In genomic region chr12:117352938-117353337, GRCm38 (mm10) we compare ENCODE assay signal across 9 mouse cellular contexts.
DNase-seq lines count a peak whose midpoint lies in the region; ATAC-seq and TF ChIP-seq lines count a peak whose summit lies in the region.
"Had no signal": no experiment of that assay in that cellular context is flagged by ENCODE, and none has a peak within 500 bp of the region (broad histone marks: within the 10 kb centered on the region; RNA-seq: fewer than 3 reads in every experiment).

No protein-coding gene starts in this region.

- TF ChIP-seq CTCF in lung, embryonic 14.5 days (IDR thresholded peaks at IDR 0.05; ENCODE audit: low read depth): peak; percentile 71

- H3K4me2 ChIP-seq in forebrain, embryonic 11.5 days (ENCODE audit: low read depth, low read length, severe bottlenecking): no peak overlapping the region
- no peak overlapping the region for H3K4me2 ChIP-seq in forebrain, embryonic 15.5 days (replicated peaks)
- H3K4me2 ChIP-seq in lung, embryonic 14.5 days: no peak overlapping the region
- no peak overlapping the region for H3K4me2 ChIP-seq in midbrain, embryonic 14.5 days (ENCODE audit: low read length)

- H3K27me3 ChIP-seq in forebrain, embryonic 11.5 days (ENCODE audit: control insufficient read depth, insufficient read depth, low read length): no peaks in the 10 kb centered on the region
- H3K27me3 ChIP-seq in forebrain, embryonic 15.5 days: peaks cover 6% of the 10 kb centered on the region; the same call in 1 of the 2 replicates
- no peaks in the 10 kb centered on the region for H3K27me3 ChIP-seq in lung, embryonic 14.5 days (ENCODE audit: insufficient read depth, low read length)
- no peaks in the 10 kb centered on the region for H3K27me3 ChIP-seq in midbrain, embryonic 14.5 days (ENCODE audit: control insufficient read depth, insufficient read depth, low read length)

- no peak overlapping the region for H3K27ac ChIP-seq in forebrain, embryonic 11.5 days (ENCODE audit: low read depth, low read length)
- no peak overlapping the region for H3K27ac ChIP-seq in forebrain, embryonic 15.5 days (replicated peaks)
- H3K27ac ChIP-seq in lung, embryonic 14.5 days (ENCODE audit: low read depth): no peak overlapping the region
- H3K27ac ChIP-seq in midbrain, embryonic 14.5 days (replicated peaks; ENCODE audit: low read depth, low read length): no peak overlapping the region

- ATAC-seq in forebrain, embryonic 11.5 days (replicated peaks; ENCODE audit: low FRiP score): peak; percentile 44
- no peak for ATAC-seq in forebrain, embryonic 15.5 days (replicated peaks)
- no peak for ATAC-seq in lung, embryonic 14.5 days (ENCODE audit: insufficient read depth)
- peak; percentile 56; the same call in 1 of the 2 replicates for ATAC-seq in midbrain, embryonic 14.5 days (ENCODE audit: low FRiP score, low TSS enrichment)
- ATAC-seq in megakaryocyte, adult 5-6 weeks (ENCODE audit: poor library complexity, severe bottlenecking): no peak

- no peak overlapping the region for H3K9ac ChIP-seq in forebrain, embryonic 11.5 days (ENCODE audit: low read length)
- H3K9ac ChIP-seq in forebrain, embryonic 15.5 days (replicated peaks): no peak overlapping the region
- H3K9ac ChIP-seq in lung, embryonic 14.5 days: no peak overlapping the region
- no peak overlapping the region for H3K9ac ChIP-seq in midbrain, embryonic 14.5 days (replicated peaks; ENCODE audit: low read length)

- no peaks in the 10 kb centered on the region for H3K36me3 ChIP-seq in forebrain, embryonic 11.5 days (ENCODE audit: control insufficient read depth, insufficient read depth, low read length)
- H3K36me3 ChIP-seq in forebrain, embryonic 15.5 days: no peaks in the 10 kb centered on the region
- no peaks in the 10 kb centered on the region for H3K36me3 ChIP-seq in lung, embryonic 14.5 days (ENCODE audit: insufficient read depth)
- no peaks in the 10 kb centered on the region for H3K36me3 ChIP-seq in midbrain, embryonic 14.5 days (ENCODE audit: control insufficient read depth, insufficient read depth, low read length)

- DNase-seq in forebrain, embryonic 11.5 days (ENCODE audit: low spot score): no peak
- DNase-seq in lung, embryonic 14.5 days: peak; percentile 59
- DNase-seq in lung, postnatal 14 days: no peak
- peak; percentile 56 for DNase-seq in embryo, embryonic 9.5 days (ENCODE audit: extremely low spot score)
- DNase-seq in midbrain, embryonic 14.5 days: peak; percentile 76
- DNase-seq in spleen, adult 12 weeks (ENCODE audit: low spot score): no peak

- H3K4me1 ChIP-seq in forebrain, embryonic 11.5 days (replicated peaks; ENCODE audit: control insufficient read depth, insufficient read depth, low read length): peaks cover 10% of the 10 kb centered on the region; the same call in 1 of the 2 replicates
- no peaks in the 10 kb centered on the region for H3K4me1 ChIP-seq in forebrain, embryonic 15.5 days
- no peaks in the 10 kb centered on the region for H3K4me1 ChIP-seq in lung, embryonic 14.5 days (ENCODE audit: insufficient read depth)
- H3K4me1 ChIP-seq in midbrain, embryonic 14.5 days (ENCODE audit: control insufficient read depth, insufficient read depth, low read length): 0 out of 2 replicates have a peak, but pooled peaks cover 5% of the 10 kb centered on the region

- H3K4me3 ChIP-seq in forebrain, embryonic 11.5 days (ENCODE audit: low read depth, low read length): no peak overlapping the region
- H3K4me3 ChIP-seq in forebrain, embryonic 15.5 days: no peak overlapping the region
- H3K4me3 ChIP-seq in lung, embryonic 14.5 days (ENCODE audit: low read depth, low read length): no peak overlapping the region
- no peak overlapping the region for H3K4me3 ChIP-seq in midbrain, embryonic 14.5 days (replicated peaks; ENCODE audit: low read depth, low read length)
- H3K4me3 ChIP-seq: erythroblast, embryonic 14.5 days had no signal

- H3K9me3 ChIP-seq in forebrain, embryonic 11.5 days (ENCODE audit: control insufficient read depth, low read length): no peaks in the 10 kb centered on the region
- no peaks in the 10 kb centered on the region for H3K9me3 ChIP-seq in forebrain, embryonic 15.5 days
- H3K9me3 ChIP-seq in lung, embryonic 14.5 days (ENCODE audit: low read depth, low read length): no peaks in the 10 kb centered on the region
- H3K9me3 ChIP-seq in midbrain, embryonic 14.5 days (ENCODE audit: control insufficient read depth, low read length): no peaks in the 10 kb centered on the region

Comparison
In these comparisons a context has a peak if more than half of its experiments do, and no peak if none do; other contexts are left out.
1. ATAC-seq: peak in forebrain, embryonic 11.5 days (single experiment) and midbrain, embryonic 14.5 days (single experiment); none in forebrain, embryonic 15.5 days (single experiment), lung, embryonic 14.5 days (single experiment) and megakaryocyte, adult 5-6 weeks (single experiment).
2. DNase-seq: peak in lung, embryonic 14.5 days (single experiment), embryo, embryonic 9.5 days (single experiment) and midbrain, embryonic 14.5 days (single experiment); none in forebrain, embryonic 11.5 days (single experiment), lung, postnatal 14 days (single experiment) and spleen, adult 12 weeks (single experiment).